Mouse (Mus musculus) cerebellum, adult 11-12 months (tissue): Measurements from ENCODE around the gene Myzap.

Experiments used
- DNase-seq: peaks from one replicate; pipeline ENCODE4 v3.0.0; 2022

Myzap gene

GRCm38 (mm10) chr9:71599861-71600260 is 7.7 kb upstream of the Myzap start:
- no peak for DNase-seq

GRCm38 (mm10) chr9:71596888-71597287 is 4.7 kb upstream of the Myzap start:
- no peak for DNase-seq

DNA sequence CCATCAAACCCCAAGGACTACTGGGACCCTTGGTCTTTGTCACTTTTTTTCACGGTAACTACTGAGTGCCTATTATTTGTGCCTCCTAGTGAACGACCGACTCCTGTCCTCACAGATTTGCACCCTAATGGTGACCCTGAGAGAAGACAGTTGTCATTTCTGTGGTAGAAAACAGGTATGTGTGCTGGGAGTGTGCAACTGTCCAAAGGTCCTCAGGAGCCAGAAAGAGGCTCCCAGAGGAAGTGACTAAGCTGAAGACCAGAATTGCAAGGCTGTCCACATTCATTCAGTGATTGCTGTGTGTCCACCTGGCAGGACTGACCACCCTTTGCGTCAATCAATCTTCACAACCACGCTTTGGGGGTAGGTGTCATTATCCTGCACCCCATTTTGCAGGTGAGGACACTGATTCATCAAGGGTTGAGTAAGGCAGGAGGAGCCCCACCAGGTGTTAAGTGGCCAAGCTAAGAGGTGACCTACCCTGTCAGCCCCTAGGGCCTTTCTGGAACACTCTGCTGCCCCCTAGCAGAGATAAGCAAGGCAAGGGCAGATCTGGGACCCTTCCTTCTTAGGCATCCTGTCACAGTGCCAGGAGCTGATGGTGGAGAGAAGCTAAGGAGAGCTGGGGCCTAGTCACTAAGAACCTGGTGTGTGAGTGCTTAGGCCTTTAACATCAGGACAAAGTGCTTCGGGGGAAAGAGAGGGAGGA is 571 bp upstream of the Myzap start:
- no peak for DNase-seq

DNA sequence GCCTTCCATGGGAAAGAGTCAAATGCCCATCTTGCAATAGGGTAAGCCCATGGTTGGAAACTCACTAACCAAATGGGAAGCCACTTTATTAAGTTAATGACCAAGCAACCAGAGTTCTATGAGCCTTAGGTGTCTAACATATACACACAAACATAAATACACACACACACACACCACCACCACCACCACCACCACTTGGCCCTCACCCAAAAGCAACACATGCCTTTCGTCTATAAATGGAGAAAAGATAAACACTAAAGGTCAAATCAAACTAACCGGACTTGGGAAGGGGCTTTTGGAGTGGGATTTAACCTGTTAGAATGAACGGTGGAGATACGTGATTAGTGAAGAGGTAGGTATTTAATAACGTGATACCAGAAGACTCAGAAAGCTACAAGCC is 1.1 kb downstream of the Myzap start:
- no peak for DNase-seq

DNA sequence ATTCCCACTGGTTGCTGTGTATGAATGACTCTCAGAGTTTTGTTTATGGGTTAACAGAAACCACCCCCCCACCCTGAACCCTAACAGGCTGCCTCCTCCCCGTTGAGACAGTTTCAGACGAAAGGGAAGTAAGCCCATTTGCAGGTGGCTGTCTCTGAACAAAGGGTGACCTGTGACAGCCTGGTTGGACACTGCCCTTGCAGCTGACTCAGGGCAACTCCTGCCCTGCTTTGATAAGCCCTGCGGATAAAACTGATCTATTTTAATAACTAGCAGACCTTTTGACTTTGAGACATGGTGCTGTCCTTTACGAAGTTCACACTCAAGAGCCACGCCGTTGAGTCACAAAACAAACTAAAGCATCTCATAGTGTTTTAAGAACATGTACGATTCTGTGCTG is 2.4 kb downstream of the Myzap start:
- no peak for DNase-seq

DNA sequence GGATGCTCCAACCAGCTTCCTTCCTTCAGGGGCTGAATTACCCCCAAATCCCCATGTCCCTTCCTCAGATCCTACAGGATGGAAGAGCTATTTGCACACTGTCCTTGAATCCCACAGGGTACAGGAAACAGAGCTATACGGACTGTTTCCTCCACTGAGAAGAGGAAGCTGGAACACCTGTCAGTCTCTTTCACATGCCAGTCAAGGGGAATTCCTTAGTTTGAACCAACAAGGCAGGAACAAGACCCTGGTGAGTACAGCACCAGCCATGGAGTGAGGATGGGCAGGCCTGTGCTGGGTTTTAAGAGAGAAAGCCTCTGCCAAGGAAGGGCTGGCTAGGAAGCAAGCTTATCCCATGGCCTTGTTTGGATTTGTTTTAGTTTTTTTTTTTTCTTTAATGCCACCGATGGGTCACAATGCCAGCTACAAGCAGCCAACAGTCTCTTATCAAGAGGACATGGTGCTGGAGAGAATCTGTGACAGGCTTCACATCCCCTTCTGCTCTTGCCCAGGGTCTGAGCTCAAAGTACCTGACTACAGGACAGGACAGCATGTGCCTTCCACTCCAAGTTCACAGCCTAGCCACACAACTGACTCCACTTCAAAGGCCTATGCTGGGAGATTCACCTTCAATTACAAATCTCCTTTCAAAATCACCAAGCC is 3.1 kb downstream of the Myzap start:
- DNase-seq = no peak

- no peak for DNase-seq
Measured at GRCm38 (mm10) chr9:71586408-71586807, 5.8 kb downstream of the Myzap start.

GRCm38 (mm10) chr9:71582771-71583170 is 9.4 kb downstream of the Myzap start:
- DNase-seq = no peak

GRCm38 (mm10) chr9:71578896-71579564 is 13.1 kb downstream of the Myzap start:
- DNase-seq = no peak

DNA sequence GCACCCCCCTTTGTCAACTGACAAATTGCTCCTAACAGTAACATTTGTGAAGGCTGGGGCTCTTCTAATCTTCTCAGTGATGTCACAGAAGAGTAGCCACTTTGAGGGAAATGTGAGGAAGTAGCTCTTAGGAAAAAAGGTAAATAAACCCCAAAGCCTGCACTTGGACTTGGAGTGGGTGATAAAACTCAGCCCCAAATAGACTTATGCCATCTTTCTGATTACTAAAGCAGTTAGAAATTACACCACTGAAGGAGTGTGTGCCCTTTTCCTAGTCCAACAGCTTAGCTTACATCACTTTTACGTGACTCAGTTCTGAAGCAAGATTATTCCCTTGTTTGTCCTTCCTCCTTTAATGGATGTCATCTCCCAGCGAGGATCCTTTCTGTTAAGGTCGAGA is 17.7 kb downstream of the Myzap start:
- no peak for DNase-seq

- no peak for DNase-seq
Measured at GRCm38 (mm10) chr9:71573771-71574340, 18.3 kb downstream of the Myzap start.

DNA sequence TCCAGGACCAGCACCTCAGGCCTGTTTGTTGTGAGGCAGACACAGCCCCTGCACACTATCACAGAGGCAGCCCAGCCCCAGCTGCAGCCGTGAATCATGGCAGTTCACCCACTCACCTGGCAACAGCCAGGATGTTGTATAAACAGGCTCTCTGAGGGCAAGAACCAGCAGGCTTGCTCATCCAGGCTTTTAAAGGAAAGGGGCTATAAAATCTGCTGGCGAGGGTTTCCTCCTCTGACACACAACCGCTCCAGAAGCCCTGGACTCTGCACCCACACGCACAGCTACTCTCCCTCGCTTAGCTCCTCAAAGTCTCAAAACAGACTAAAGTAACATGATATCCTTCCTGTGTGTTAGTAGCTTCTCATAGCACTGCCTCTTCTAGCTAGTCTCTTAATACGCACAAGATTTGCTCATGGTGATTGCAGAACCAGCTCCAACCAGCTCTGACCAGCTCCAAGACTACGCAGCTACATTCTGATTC is 21.0 kb downstream of the Myzap start:
- DNase-seq = no peak

DNA sequence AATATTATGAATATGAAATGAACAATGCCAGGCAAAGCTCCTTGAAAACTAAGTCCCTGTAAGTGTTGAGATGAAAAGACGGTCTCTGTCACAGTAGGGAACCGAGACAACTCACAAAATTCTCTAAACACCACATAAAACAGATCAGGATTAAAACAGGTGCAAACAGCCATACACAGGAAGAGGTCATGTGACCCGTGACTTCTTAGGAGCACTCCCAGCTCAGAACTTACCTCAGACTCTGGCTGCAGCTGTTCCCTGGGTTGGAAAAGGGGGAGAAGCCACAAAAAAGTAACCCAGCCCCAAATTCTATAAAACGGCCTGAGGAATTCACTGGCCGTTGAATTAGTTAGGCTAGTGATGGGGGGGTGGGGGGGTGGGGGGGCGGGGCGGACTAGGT is 22.0 kb downstream of the Myzap start:
- DNase-seq = no peak

GRCm38 (mm10) chr9:71568323-71568942 is 23.7 kb downstream of the Myzap start:
- no peak for DNase-seq

DNA sequence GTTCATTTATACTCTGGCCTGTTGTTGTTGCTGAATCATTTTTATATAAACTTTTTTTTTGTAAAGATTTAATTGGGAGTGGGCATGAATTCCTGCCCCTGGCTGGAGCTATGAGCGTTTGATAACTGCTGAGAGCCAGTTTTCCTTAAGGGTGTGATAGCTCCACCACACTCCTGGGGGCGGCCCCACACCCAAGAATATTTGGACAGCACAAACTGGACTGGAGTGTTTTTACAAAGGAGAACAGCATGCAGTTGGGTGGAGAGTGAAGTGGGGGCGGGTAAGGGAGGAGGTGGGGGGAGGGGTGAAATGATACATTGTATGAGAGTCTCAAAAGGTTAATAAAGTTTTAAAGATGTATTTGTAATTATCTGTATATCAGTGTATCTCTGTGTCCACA is 24.8 kb downstream of the Myzap start:
- no peak for DNase-seq

DNA sequence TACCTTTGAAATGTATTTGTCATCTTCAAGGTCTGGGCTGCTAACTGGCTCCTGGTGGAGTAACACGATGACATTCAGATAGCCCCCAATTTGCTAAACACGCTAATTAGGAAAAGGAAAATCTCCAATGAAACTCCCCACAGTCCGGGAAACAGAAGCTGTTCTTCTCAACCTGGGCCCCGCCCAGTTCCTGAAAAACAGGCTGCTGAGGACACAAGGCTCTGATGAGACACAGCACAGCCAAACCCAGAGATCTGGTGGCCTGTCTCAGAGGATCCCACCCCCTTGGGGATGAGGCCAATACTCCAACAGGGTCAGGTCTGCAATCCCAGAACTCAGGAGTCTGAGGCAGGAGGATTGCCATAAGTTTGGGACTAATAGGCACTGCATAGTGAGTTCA is 25.4 kb downstream of the Myzap start:
- DNase-seq = no peak

DNA sequence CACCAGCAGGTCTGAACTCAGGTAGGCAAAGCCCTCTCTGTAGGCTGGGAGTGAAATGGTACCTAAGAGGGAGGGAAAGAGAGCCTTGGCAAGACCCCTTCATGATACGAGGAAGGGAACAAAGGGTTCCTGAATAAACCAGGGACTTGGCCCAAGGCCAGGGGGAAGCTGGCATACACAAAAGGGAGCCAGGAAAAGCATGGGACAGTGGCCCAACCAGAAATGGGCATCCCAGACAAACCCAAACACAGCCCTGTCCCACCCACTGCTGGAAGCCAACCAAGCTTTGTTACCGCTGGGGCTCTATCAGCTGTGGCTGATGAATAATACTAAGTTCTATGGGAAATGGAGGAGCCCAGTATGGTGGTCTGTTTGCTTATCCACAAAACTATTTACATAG is 34.4 kb downstream of the Myzap start:
- DNase-seq = peak; percentile 3

GRCm38 (mm10) chr9:71554001-71554400 is 38.2 kb downstream of the Myzap start:
- no peak for DNase-seq

DNA sequence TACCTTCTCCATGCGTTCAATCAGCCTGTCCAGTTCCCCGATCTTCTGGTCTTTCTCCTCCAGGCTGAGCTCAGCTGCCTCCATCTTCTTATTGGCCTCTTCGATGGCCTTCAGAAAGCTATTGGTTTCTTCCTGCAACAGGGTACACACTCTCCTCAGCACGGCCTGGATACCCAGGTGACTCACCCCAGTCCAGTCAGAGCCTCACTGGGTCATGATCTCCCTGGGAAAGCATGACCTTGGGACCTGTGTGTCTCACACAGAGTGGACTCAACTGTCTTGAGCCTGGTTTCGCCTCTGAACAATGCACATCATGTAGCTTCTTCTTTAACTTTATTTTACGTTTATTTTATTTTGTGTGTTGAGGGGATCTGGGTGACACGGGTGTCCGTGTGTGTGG is 42.0 kb downstream of the Myzap start:
- DNase-seq = no peak

GRCm38 (mm10) chr9:71547704-71548275 is 44.4 kb downstream of the Myzap start:
- no peak for DNase-seq

- no peak for DNase-seq
Measured at GRCm38 (mm10) chr9:71544831-71545230, 47.3 kb downstream of the Myzap start.

- DNase-seq = peak; percentile 30
Measured at GRCm38 (mm10) chr9:71543443-71544222, 48.5 kb downstream of the Myzap start.
